Mouse (Mus musculus) ES-Bruce4 (cell line): ENCODE results near the gene Atg10. TPM values are rescaled to one million over a fixed set of nuclear protein-coding genes. Genes with fewer than 3 reads are reported as not detected.

Experiments used
- H3K27ac ChIP-seq: 2 replicates; pipeline ENCODE4 v1.5.1; 2012; ENCODE audit warnings: low read length, inconsistent platforms; ENCODE audit not compliant: insufficient read depth
- H3K27me3 ChIP-seq: 2 replicates; pipeline ENCODE4 v1.6.1; 2012; ENCODE audit warnings: mild to moderate bottlenecking, low read length, inconsistent platforms; ENCODE audit not compliant: control insufficient read depth, poor library complexity, insufficient read depth, severe bottlenecking
- H3K36me3 ChIP-seq: 2 replicates; pipeline ENCODE4 v1.6.1; 2012; ENCODE audit warnings: inconsistent platforms, mild to moderate bottlenecking, low read length, moderate library complexity; ENCODE audit not compliant: control insufficient read depth, poor library complexity, insufficient read depth, severe bottlenecking
- H3K4me1 ChIP-seq: one replicate; pipeline ENCODE4 v1.8.1; 2011; ENCODE audit warnings: low read length; ENCODE audit not compliant: control insufficient read depth, insufficient read depth
- H3K4me3 ChIP-seq: 2 replicates; pipeline ENCODE4 v1.5.1; 2011; ENCODE audit warnings: low read depth, mild to moderate bottlenecking, low read length
- H3K9ac ChIP-seq: 2 replicates; pipeline ENCODE4 v1.6.1; 2012; ENCODE audit warnings: low read depth, mild to moderate bottlenecking, inconsistent platforms; ENCODE audit not compliant: poor library complexity, severe bottlenecking
- H3K9me3 ChIP-seq: replicated peaks from 2 replicates; pipeline ENCODE4 v1.6.1; 2012; ENCODE audit warnings: mild to moderate bottlenecking, low read length, inconsistent platforms; ENCODE audit not compliant: control insufficient read depth, poor library complexity, insufficient read depth, severe bottlenecking
- CTCF ChIP-seq: IDR thresholded peaks from one replicate; pipeline ENCODE4 v1.8.1; 2011; ENCODE audit warnings: low read depth, low read length
- EP300 ChIP-seq: IDR thresholded peaks from 2 replicates; pipeline ENCODE4 v1.6.1; 2011; ENCODE audit warnings: low read depth, low read length; ENCODE audit not compliant: insufficient read depth
- POLR2A ChIP-seq: IDR thresholded peaks from one replicate; pipeline ENCODE4 v1.8.1; 2011; ENCODE audit warnings: low read length; ENCODE audit not compliant: insufficient read depth
- polyA plus RNA-seq: library from polyadenylated mRNA; stranded (reverse); fragments of >200 nt; gene quantifications from 2 replicates; pipeline ENCODE4 v1.2.4, GENCODE M21; 2011; ENCODE audit warnings: low read depth; ENCODE audit not compliant: missing spikeins, insufficient read depth, insufficient read length

The Atg10 gene
- polyA plus RNA-seq, 1 experiment = 3.1 TPM

DNA sequence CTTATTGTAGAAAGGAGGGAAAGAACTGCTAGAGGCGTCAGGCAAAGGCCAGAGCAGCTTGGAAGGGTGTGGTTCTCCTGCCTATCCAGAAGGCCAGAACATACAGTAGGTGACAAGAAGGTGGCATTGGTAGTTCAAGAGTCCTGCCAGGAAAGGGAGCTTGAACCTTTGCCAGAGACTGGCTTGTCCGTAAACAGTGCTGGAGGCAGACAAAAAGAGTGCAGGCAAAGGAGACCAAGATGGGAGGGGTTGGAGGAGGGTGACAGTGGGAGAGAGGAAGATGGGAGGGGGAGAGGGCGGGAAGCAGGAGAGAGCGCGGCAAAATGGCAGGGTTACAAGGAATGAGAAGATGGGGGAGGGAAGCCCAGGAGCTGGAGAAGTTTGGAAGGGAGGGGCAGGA, 61.3 kb downstream of the Atg10 start:
- H3K4me1 ChIP-seq = no peaks in the 10 kb centered on the region
- H3K27me3 ChIP-seq = no peaks in the 10 kb centered on the region
- no peaks in the 10 kb centered on the region for H3K36me3 ChIP-seq
- no peak overlapping the region for H3K27ac ChIP-seq
- TF ChIP-seq CTCF = no peak
- TF ChIP-seq POLR2A = no peak
- no peak for TF ChIP-seq EP300
- H3K9me3 ChIP-seq = no peaks in the 10 kb centered on the region
- no peak overlapping the region for H3K4me3 ChIP-seq
- no peak overlapping the region for H3K9ac ChIP-seq

DNA sequence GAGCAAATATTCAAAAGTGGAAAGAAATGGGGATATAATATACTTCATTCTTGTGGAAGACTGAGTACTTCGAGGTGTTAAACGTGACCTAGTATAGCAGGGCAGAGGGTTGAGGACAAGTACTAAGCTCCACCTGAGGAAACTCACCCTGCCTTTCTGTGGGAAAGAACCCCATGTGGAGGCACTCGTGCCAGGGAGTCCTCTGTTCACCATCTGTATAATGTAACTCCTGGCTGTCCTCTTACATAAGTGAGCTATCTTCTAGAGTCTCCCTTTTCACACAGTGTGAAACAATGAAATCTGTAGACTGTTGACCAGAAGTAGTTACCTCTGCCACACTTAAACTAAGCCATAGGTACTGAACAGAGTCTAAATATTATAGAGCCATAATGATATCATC, 63.2 kb downstream of the Atg10 start:
- Histone ChIP-seq H3K9ac (no peak overlapping the region), H3K4me1 (no peaks in the 10 kb centered on the region), H3K27me3 (no peaks in the 10 kb centered on the region), H3K36me3 (no peaks in the 10 kb centered on the region), H3K9me3 (no peaks in the 10 kb centered on the region), H3K4me3 (no peak overlapping the region), H3K27ac (no peak overlapping the region)
- no peak for TF ChIP-seq EP300
- no peak for TF ChIP-seq CTCF
- TF ChIP-seq POLR2A = no peak

DNA sequence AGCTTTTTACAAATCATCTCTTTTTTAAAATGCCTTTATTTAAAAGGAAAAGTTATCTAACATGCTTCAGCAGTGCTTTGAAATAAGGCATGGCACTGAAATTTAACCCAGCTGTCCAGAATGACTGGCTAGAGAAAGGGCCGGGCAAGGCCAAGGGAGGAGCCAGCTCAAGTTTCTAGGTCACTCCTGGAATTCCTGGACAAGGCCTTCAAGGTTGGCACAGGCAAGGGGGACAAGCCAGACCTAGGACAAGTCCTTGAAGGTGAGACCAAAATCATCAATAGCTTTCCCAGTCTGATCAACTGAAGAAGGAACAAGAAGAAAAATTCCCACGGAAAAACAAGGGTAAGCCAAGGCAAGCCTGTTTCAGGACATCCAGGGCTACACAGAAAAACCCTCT, 63.9 kb downstream of the Atg10 start:
- no peaks in the 10 kb centered on the region for H3K27me3 ChIP-seq
- H3K4me1 ChIP-seq = no peaks in the 10 kb centered on the region
- TF ChIP-seq POLR2A (no peak), CTCF (no peak), EP300 (no peak)
- no peaks in the 10 kb centered on the region for H3K9me3 ChIP-seq
- no peak overlapping the region for H3K9ac ChIP-seq
- H3K27ac ChIP-seq = no peak overlapping the region
- H3K4me3 ChIP-seq = no peak overlapping the region
- H3K36me3 ChIP-seq = no peaks in the 10 kb centered on the region

DNA sequence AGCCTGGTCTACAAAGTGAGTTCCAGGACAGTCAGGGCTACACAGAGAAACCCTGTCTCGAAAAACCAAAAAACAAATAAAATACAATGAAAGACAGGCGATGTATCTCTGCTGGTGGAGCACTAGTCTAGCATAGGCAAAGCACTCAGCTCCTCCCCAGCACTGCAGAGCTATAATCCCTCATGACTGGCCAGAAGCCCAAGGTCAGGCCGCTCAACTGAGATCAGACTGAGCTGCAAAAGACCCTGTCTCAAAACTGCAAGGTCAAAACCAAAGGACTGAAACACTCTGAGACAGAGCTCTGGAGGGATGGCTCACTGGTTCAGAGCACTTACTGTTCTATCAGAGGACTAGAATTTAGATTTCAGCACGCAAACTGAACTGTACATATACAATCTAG, 65.8 kb downstream of the Atg10 start:
- Histone ChIP-seq H3K4me1 (no peaks in the 10 kb centered on the region), H3K27me3 (no peaks in the 10 kb centered on the region), H3K36me3 (no peaks in the 10 kb centered on the region), H3K9me3 (no peaks in the 10 kb centered on the region), H3K27ac (no peak overlapping the region), H3K9ac (no peak overlapping the region), H3K4me3 (no peak overlapping the region)
- TF ChIP-seq POLR2A = no peak
- no peak for TF ChIP-seq CTCF
- no peak for TF ChIP-seq EP300

DNA sequence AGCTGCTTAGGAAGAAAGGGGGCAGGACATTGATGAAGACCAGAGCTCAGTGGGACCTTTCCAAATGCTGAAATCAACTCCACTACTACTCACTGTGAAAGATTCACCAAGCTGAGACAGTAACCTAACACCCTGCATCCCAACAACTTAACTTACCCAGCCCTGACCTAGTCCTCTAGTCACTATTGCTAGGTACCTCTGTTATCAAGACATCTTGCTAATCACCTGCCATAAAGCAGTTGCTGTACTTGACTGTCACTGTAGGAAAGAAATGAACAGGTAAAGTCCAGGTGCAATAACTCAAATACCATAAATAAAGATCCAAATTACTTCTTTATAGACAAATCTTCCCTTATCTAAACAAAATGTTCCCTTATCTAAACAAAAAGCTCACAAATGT, 66.3 kb downstream of the Atg10 start:
- H3K36me3 ChIP-seq = no peaks in the 10 kb centered on the region
- no peak overlapping the region for H3K9ac ChIP-seq
- no peaks in the 10 kb centered on the region for H3K4me1 ChIP-seq
- TF ChIP-seq POLR2A (no peak), CTCF (no peak), EP300 (no peak)
- no peak overlapping the region for H3K4me3 ChIP-seq
- no peak overlapping the region for H3K27ac ChIP-seq
- no peaks in the 10 kb centered on the region for H3K9me3 ChIP-seq
- no peaks in the 10 kb centered on the region for H3K27me3 ChIP-seq

DNA sequence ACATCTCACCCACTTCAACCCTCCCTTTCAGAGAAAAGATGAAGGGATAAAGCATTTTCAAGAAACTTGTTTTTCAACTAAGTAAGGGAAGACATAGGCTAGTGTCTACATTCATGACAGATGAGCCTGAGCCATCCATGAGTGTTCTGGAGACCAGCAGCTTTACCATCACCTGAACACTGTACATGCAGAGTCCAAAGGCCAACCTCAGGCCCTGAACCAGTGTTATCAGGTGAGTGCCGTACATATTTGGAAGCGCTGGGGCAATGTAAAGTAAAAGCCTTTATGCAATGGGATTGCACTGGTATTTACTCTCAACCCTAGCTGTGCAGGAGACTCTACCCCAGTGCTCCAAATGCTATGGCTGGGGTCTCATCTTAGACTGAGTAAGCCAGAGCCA, 66.8 kb downstream of the Atg10 start:
- Histone ChIP-seq H3K36me3 (no peaks in the 10 kb centered on the region), H3K27ac (no peak overlapping the region), H3K27me3 (no peaks in the 10 kb centered on the region), H3K9me3 (no peaks in the 10 kb centered on the region), H3K9ac (no peak overlapping the region), H3K4me3 (no peak overlapping the region), H3K4me1 (no peaks in the 10 kb centered on the region)
- TF ChIP-seq EP300 (no peak), CTCF (no peak), POLR2A (no peak)
